Mouse (Mus musculus) urinary bladder, postnatal 25 days (tissue): ENCODE data around the gene Nxpe4.

ENCODE experiments used
- DNase-seq: peaks from one replicate; pipeline ENCODE4 v3.0.0; 2022; ENCODE audit warnings: low spot score

The Nxpe4 gene

DNA sequence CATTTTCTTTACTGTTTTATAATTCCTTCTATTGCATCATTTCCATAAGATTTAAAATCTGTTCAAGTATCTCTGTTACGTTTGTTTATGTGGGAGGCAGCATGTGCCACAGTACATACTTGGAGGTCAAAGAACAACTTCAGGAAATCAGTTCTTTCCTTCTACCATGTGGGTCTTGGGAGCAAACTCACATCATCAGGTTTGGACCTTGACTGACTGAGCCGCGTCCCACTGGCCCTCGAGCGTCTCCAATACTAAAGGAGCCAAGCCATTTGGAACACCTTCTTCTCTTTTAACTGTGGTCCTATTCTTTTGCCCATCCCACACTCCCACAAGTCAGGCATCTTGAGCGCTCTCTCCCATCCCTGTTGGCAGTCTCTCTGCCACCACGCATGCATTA lies 167.8 kb downstream of the Nxpe4 start:
- DNase-seq, result no peak

- no peak for DNase-seq
Observed at GRCm38 (mm10) chr9:48338783-48339455, 177.1 kb downstream of the Nxpe4 start.

DNA sequence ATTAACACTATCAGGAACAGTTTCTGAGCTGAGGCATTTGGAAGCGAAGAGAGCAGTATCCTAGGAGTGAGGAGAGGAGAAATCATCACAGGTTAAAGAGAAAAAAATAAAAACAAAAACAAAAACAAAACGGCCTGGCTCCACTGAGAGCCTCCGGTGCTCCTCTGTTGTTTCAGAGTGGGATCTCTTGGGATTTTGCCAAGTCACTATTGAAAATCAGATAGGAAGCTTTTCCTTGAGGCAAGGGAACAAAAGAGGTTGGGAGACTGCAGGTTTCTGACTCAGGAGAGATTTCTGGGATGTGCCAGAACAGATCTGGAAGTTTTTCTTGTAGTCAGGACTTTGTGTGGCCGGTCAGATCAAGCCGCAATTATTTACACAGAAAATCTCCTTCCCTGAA lies 177.7 kb downstream of the Nxpe4 start:
- no peak for DNase-seq

DNA sequence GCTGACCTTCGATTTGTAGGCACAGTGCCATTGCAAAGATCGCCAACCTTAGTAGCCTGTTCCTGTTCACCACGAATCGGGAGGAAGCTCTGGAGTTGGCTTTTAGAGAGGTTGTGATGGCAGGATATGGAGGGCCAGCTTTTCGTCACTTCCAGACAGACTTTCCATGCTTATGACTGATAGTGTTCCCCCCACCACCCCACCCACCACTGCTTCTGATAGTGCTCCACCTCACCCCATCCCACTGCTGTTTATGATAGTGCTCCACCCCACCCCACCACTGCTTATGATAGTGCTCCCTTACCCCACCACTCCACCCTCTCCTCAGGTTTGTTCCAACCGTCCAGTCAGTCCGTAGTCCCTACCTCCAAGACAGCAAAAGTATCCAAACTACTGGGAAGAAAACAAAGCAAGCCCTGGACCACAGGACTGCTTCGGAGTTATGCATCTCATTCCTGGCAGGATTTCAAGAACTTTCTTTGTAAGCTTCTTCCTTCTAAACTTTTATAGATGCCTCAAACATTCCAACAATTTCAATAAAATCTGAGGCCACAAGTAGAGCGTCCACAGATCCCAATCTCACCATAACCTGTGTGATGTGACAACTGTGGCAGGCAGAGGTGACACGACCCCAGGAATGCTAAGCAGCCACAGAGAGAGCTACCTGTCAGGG lies 179.0 kb downstream of the Nxpe4 start:
- DNase-seq, result no peak

- no peak for DNase-seq
Observed at GRCm38 (mm10) chr9:48345456-48345855, 183.6 kb downstream of the Nxpe4 start.

GRCm38 (mm10) chr9:48345866-48346265 lies 184.0 kb downstream of the Nxpe4 start:
- no peak for DNase-seq

DNA sequence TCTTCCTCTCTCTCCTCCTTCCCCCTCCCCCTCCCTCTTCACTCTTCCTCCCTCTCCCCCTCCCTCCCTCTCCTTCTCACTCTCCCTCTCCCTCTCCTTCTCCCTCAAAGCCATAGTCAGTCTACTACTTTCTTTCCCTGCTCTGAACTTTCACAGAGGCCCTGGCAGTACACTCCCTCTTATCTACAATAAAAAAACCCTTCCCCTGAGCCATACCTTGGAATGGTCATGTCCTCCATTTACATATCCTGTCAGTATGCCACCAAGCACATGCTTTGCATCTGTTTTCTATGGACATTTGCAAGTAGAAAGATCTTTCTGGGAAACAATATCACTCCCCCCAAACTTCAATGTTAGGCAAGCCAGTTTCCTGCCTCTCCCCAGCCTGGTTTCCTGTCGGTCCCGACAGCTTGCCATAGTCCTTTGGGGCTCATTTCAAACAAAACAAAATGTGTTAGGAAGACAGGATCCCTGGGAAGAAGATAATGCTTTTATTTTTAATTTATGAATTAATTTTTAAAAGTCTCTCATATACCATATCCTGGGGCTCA lies 191.4 kb downstream of the Nxpe4 start, which contains the start of gene Nxpe2:
Gene Nxpe2, minus strand, starts transcription at position 307 of the 551 bp plus-strand sequence.
- DNase-seq, result no peak

- no peak for DNase-seq
Observed at GRCm38 (mm10) chr9:48354122-48354521, 192.3 kb downstream of the Nxpe4 start.

GRCm38 (mm10) chr9:48354793-48355192 lies 193.0 kb downstream of the Nxpe4 start:
- DNase-seq, result peak; percentile 60

- DNase-seq, result no peak
Observed at GRCm38 (mm10) chr9:48357097-48357496, 195.3 kb downstream of the Nxpe4 start.

GRCm38 (mm10) chr9:48360826-48361225 lies 199.0 kb downstream of the Nxpe4 start:
- DNase-seq, result no peak

DNA sequence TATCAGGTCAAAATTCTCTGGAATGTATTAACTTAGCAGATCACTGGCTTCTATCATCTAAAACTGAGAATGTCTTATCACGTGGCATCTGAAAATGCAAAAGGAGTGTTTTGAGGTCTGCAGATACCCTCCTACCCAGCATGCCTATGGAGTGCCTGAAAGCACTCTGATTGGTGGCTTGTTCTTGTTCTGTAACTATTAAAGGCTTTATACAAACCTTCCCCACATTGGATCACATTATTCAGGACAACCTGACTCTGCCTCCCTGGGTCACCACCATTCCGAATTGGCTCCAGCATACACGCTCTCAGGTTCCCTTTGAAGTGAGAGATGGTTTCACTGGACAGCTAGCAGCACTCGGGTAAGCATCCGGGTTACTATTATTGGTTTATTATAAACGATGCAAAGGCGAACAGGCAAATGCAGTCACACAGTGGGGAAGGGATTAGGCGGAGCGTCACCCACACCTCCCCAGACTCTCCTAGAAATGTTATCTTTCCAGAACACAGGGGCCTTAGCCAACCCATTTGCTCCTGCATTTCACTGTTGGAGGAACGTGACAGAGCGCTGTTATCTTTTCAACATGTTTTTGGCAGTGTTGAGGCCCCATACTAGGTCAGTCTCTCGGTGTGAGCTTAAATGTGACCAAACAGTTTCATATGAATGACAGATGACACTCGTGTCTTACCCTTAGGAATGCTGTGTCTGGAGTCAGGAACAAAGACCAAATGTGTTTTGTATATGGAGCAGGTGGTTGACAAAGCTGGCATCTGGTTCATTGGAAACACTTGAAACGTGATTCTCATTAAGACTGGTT lies 200.2 kb downstream of the Nxpe4 start:
- DNase-seq, result no peak

- DNase-seq, result no peak
Observed at GRCm38 (mm10) chr9:48362743-48363142, 200.9 kb downstream of the Nxpe4 start.

- no peak for DNase-seq
Observed at GRCm38 (mm10) chr9:48373232-48373878, 211.5 kb downstream of the Nxpe4 start.

DNA sequence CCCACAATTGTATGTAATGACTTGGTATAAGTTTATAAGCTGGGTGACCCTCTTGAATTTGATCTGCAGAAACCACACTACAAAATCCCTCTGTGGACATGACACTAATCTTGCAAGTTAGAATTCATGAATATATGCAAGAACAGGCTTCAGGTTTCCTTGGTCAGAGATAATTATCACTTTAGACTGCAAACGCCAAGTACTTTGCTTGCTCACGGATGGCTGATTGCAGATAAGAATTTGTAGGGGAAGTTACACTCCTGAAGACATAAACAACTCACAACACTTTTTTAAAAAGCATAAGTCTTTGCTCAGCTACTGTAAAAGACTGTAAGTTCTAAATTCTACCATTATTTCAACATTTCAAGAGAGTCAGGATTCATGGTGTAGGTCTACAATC lies 212.5 kb downstream of the Nxpe4 start:
- DNase-seq, result no peak

GRCm38 (mm10) chr9:48388451-48388850 lies 226.6 kb downstream of the Nxpe4 start:
- no peak for DNase-seq

- DNase-seq, result no peak
Observed at GRCm38 (mm10) chr9:48389983-48390382, 228.2 kb downstream of the Nxpe4 start.

- DNase-seq, result no peak
Observed at GRCm38 (mm10) chr9:48403590-48404209, 241.9 kb downstream of the Nxpe4 start.

DNA sequence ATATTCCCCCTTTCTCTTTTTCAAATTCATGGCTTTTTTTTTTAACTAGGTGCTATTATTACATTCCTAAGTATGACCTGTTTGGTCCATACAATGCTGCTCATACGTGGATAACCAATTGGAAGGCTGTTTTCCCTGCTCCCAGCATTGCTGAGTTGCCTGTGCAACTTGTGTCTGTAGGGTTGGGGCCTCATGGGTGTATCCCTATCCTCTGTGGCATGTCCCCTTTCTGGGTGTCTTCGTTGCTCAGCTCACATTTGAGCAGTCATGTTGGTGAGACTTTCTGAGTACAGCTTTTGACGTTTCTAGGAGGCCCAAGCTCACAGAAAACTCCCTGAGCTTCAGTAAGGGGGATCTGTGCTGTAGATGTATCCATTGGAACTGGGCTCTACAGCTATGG lies 242.9 kb downstream of the Nxpe4 start:
- no peak for DNase-seq

GRCm38 (mm10) chr9:48407549-48408327 lies 245.9 kb downstream of the Nxpe4 start:
- peak; percentile 5 for DNase-seq
